Mouse (Mus musculus): Measurements from ENCODE around the gene Map3k7.

DNA sequence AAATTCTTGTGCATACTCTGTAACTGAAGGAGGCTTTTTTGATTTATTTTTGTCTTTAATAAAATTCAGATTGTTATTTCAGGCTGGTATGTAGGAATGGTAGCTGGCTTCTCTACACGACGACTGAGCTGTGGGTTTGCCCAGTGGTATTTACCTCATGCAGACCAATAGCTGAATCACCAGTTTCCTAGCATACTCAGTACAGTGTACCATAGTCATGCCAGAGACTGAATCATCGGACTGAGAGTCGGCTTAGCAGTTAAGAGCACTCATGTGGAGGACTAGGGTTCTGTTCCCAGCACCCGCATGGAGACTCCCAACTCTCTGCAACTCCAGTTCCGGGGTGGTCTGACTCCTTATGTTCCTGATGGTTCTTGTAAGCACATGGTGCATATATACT lies 58.4 kb downstream of the Map3k7 start:
- TF ChIP-seq CTCF (IDR thresholded peaks at IDR 0.05; ENCODE audit: low read depth) (no peak), EP300 (IDR thresholded peaks at IDR 0.05; ENCODE audit: low read depth) (no peak)

Data from heart, postnatal 0 days (tissue).